ENCODE assay signal across 15 mouse cellular contexts in genomic region chr11:80283786-80284185, GRCm38 (mm10). TPM values are rescaled to one million over a fixed set of nuclear protein-coding genes. Genes with fewer than 3 reads are reported as not detected.
DNase-seq lines count a peak whose midpoint lies in the region; ATAC-seq and TF ChIP-seq lines count a peak whose summit lies in the region.
"Had no signal": no experiment of that assay in that cellular context is flagged by ENCODE, and none has a peak within 500 bp of the region (broad histone marks: within the 10 kb centered on the region; RNA-seq: fewer than 3 reads in every experiment).

No protein-coding gene starts in this region.

- H3K4me3 ChIP-seq in heart, embryonic 11.5 days (ENCODE audit: low read depth, low read length): no peak overlapping the region
- no peak overlapping the region for H3K4me3 ChIP-seq in lung, postnatal 0 days (ENCODE audit: low read depth, low read length)
- no peak overlapping the region for H3K4me3 ChIP-seq in lung, adult 2 months (replicated peaks; ENCODE audit: extremely low read depth, low read depth, low read length)
- no peak overlapping the region for H3K4me3 ChIP-seq in gastrocnemius, adult 2 months
- H3K4me3 ChIP-seq in hindbrain, postnatal 0 days (ENCODE audit: low read length): no peak overlapping the region
- H3K4me3 ChIP-seq: forebrain, embryonic 13.5 days; heart, embryonic 13.5 days; hindbrain, embryonic 10.5 days; liver, embryonic 15.5 days had no signal

- no peaks in the 10 kb centered on the region for H3K4me1 ChIP-seq in heart, embryonic 11.5 days (ENCODE audit: control insufficient read depth, insufficient read depth, low read length)
- no peaks in the 10 kb centered on the region for H3K4me1 ChIP-seq in lung, postnatal 0 days (ENCODE audit: insufficient read depth, low read depth, low read length)
- no peaks in the 10 kb centered on the region for H3K4me1 ChIP-seq in lung, adult 2 months (ENCODE audit: control insufficient read depth, insufficient read depth, low read length)
- no peaks in the 10 kb centered on the region for H3K4me1 ChIP-seq in hindbrain, postnatal 0 days (ENCODE audit: insufficient read depth, low read length)
- H3K4me1 ChIP-seq: forebrain, embryonic 13.5 days; liver, embryonic 15.5 days had no signal

- no peaks in the 10 kb centered on the region for H3K36me3 ChIP-seq in heart, embryonic 11.5 days (ENCODE audit: control insufficient read depth, insufficient read depth, low read length)
- H3K36me3 ChIP-seq in lung, postnatal 0 days (ENCODE audit: insufficient read depth, low read length): no peaks in the 10 kb centered on the region
- H3K36me3 ChIP-seq in hindbrain, postnatal 0 days (ENCODE audit: insufficient read depth, low read length): no peaks in the 10 kb centered on the region
- H3K36me3 ChIP-seq: heart, embryonic 13.5 days; hindbrain, embryonic 10.5 days; liver, embryonic 15.5 days had no signal

- peak; percentile 14 to 36 for DNase-seq in adrenal gland, adult (ENCODE audit: inconsistent age in 2 of 2, low spot score in 1 of 2)
- DNase-seq in adrenal gland, adult 8-10 months: no peak
- peak; percentile 56 to 61 for DNase-seq in heart, postnatal 10 days
- DNase-seq in lung, postnatal 0 days (ENCODE audit: low spot score): no peak
- DNase-seq in lung, adult 2 months: no peak
- DNase-seq in gastrocnemius, adult 2 months: peak; percentile 70
- DNase-seq in hindbrain, postnatal 0 days (ENCODE audit: low spot score): no peak
- DNase-seq: cerebellum, adult 9-11 months; layer of hippocampus, adult 9-11 months; spleen, adult 18-20 months had no signal

- H3K9ac ChIP-seq in heart, embryonic 11.5 days (ENCODE audit: low read depth, low read length): no peak overlapping the region
- H3K9ac ChIP-seq in lung, postnatal 0 days (replicated peaks; ENCODE audit: low read depth): no peak overlapping the region
- no peak overlapping the region for H3K9ac ChIP-seq in hindbrain, postnatal 0 days (replicated peaks; ENCODE audit: low read length)
- H3K9ac ChIP-seq: forebrain, embryonic 13.5 days; liver, embryonic 15.5 days had no signal

- intact Hi-C loops in heart, postnatal 10 days (cut with DNase I): no loop called here
- intact Hi-C loops in gastrocnemius, adult 2 months (cut with DNase I): no loop called here

- TF ChIP-seq EP300 in lung, postnatal 0 days (IDR thresholded peaks at IDR 0.05): no peak

- H3K4me2 ChIP-seq in heart, embryonic 11.5 days: no peak overlapping the region
- no peak overlapping the region for H3K4me2 ChIP-seq in lung, postnatal 0 days (replicated peaks; ENCODE audit: low read depth, low read length)
- H3K4me2 ChIP-seq in hindbrain, postnatal 0 days (ENCODE audit: low read depth, low read length): no peak overlapping the region
- H3K4me2 ChIP-seq: forebrain, embryonic 13.5 days; liver, embryonic 15.5 days had no signal

- ATAC-seq in heart, embryonic 11.5 days (replicated peaks; ENCODE audit: insufficient number of reproducible peaks, low FRiP score, low TSS enrichment): no peak
- 0 out of 2 replicates have a peak, but pooled peaks have one; percentile 11 for ATAC-seq in lung, postnatal 0 days
- no peak for ATAC-seq in hindbrain, postnatal 0 days
- ATAC-seq: forebrain, embryonic 13.5 days had no signal

- WGBS in heart, embryonic 11.5 days (ENCODE audit: insufficient replicate concordance): 83% methylated on average over 3 of the region's 3 CpGs
- WGBS in lung, postnatal 0 days: 47% methylated on average over 3 of the region's 3 CpGs
- 67% methylated on average over 3 of the region's 3 CpGs for WGBS in lung, adult 2 months
- 46% methylated on average over 3 of the region's 3 CpGs for WGBS in hindbrain, postnatal 0 days

- no peak for TF ChIP-seq POLR2A in lung, adult 2 months (IDR thresholded peaks at IDR 0.05; ENCODE audit: borderline replicate concordance, extremely low read depth, low read depth, low read length)

- no peaks in the 10 kb centered on the region for H3K27me3 ChIP-seq in heart, embryonic 11.5 days (ENCODE audit: control insufficient read depth, insufficient read depth, low read length)
- no peaks in the 10 kb centered on the region for H3K27me3 ChIP-seq in lung, postnatal 0 days (replicated peaks; ENCODE audit: insufficient read depth, low read length)
- no peaks in the 10 kb centered on the region for H3K27me3 ChIP-seq in hindbrain, postnatal 0 days (ENCODE audit: insufficient read depth, low read length)
- H3K27me3 ChIP-seq: forebrain, embryonic 13.5 days; liver, embryonic 15.5 days had no signal

- no peak overlapping the region for H3K27ac ChIP-seq in heart, embryonic 11.5 days (ENCODE audit: low read depth, low read length)
- no peak overlapping the region for H3K27ac ChIP-seq in lung, postnatal 0 days (ENCODE audit: low read length)
- H3K27ac ChIP-seq in gastrocnemius, adult 2 months: peak overlapping the region; percentile 85
- no peak overlapping the region for H3K27ac ChIP-seq in hindbrain, postnatal 0 days
- H3K27ac ChIP-seq: forebrain, embryonic 13.5 days; heart, embryonic 13.5 days; hindbrain, embryonic 10.5 days; liver, embryonic 15.5 days had no signal

- no peaks in the 10 kb centered on the region for H3K9me3 ChIP-seq in heart, embryonic 11.5 days (replicated peaks; ENCODE audit: control insufficient read depth, low read length)
- no peaks in the 10 kb centered on the region for H3K9me3 ChIP-seq in lung, postnatal 0 days (ENCODE audit: low read length)
- no peaks in the 10 kb centered on the region for H3K9me3 ChIP-seq in hindbrain, postnatal 0 days (ENCODE audit: low read length)
- H3K9me3 ChIP-seq: forebrain, embryonic 13.5 days; heart, embryonic 13.5 days; hindbrain, embryonic 10.5 days; liver, embryonic 15.5 days had no signal

- 0 out of 2 replicates have a peak, but pooled peaks have one; percentile 5 for TF ChIP-seq CTCF in lung, postnatal 0 days (IDR thresholded peaks at IDR 0.05)
- TF ChIP-seq CTCF in lung, adult 2 months (IDR thresholded peaks at IDR 0.05; ENCODE audit: insufficient read depth, low read length): no peak
- TF ChIP-seq CTCF in gastrocnemius, adult 2 months (IDR thresholded peaks at IDR 0.05): no peak
- TF ChIP-seq CTCF in hindbrain, postnatal 0 days (IDR thresholded peaks at IDR 0.05; ENCODE audit: low read depth): no peak

RNA-seq across cellular contexts. Expression of gene Rhbdl3, which starts 16.9 kb away (rescaled TPM):
- total RNA-seq in adrenal gland, adult 8-10 months (2022): 10 to 100 TPM in 1 of 4 experiments, 1 to 10 TPM in 3; 3.0 to 12.1 (median 7.0) TPM
- 1 to 10 TPM; 2.3 to 2.5 TPM for total RNA-seq in heart, postnatal 10 days (2021)
- polyA plus RNA-seq in heart, embryonic 11.5 days (2014; fragmentation: Nextera tagmentation; extraction: Ambion mirVana): 0.27 and 0.35 TPM in 2 replicates
- 0.86 and 1.3 TPM in 2 replicates for polyA plus RNA-seq in lung, postnatal 0 days (2015; fragmentation: Nextera tagmentation; extraction: Ambion mirVana)
- polyA plus RNA-seq in lung, adult 2 months (2012; rRNA removed): 2.7 and 2.9 TPM in 2 replicates
- 1 to 10 TPM; 3.9 to 7.6 TPM for total RNA-seq in gastrocnemius, adult 2 months (2021)
- total RNA-seq in hindbrain, postnatal 0 days (2014; rRNA removed): 5.5 and 7.5 TPM in 2 replicates
- 2.5 and 2.7 TPM in 2 replicates for polyA plus RNA-seq in hindbrain, postnatal 0 days (2015; fragmentation: Nextera tagmentation; extraction: Ambion mirVana)

Comparison
In these comparisons a context has a peak if more than half of its experiments do, and no peak if none do; other contexts are left out.
1. DNase-seq: peak in adrenal gland, adult (2 of 2), heart, postnatal 10 days (2 of 2) and gastrocnemius, adult 2 months (single experiment); none in adrenal gland, adult 8-10 months (single experiment), lung, postnatal 0 days (single experiment), lung, adult 2 months (single experiment) and hindbrain, postnatal 0 days (single experiment).